Comparison of ENCODE assay signal across 24 mouse cellular contexts in the genomic region with DNA sequence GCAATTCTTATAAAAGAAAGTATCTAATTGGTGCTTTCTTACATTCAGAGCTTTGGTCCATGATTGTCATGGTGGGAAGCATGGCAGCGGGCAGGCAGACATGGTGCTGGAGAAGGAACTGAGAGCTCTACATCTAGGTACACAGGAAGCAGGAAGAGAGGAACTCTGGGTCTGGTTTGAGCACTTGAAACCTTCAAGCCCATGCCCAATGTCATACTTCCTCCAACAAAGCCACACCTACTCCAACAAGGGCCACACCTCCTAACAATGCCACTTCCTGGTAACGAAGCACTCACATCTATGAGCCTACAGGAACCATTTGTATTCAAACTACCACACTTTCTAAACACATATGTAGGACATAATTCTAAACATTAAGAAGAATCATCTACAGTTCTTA. TPM values are rescaled to one million over a fixed set of nuclear protein-coding genes. Genes with fewer than 3 reads are reported as not detected.
DNase-seq lines count a peak whose midpoint lies in the region; ATAC-seq and TF ChIP-seq lines count a peak whose summit lies in the region.
"Had no signal": no experiment of that assay in that cellular context is flagged by ENCODE, and none has a peak within 500 bp of the region (broad histone marks: within the 10 kb centered on the region; RNA-seq: fewer than 3 reads in every experiment).

No protein-coding gene starts in this region.

- peak in 1 of 2 experiments; percentile 34; a peak in 1 of 4 replicates for TF ChIP-seq POLR2A in MEL (IDR thresholded peaks at IDR 0.05; ENCODE audit: control insufficient read depth in 1 of 2, insufficient read depth in 1 of 2, low read depth in 1 of 2, low read length in 2 of 2, poor library complexity in 1 of 2)

- peaks cover 0 to 7% of the 10 kb centered on the region in 2 experiments; a peak in 2 of 4 replicates for H3K36me3 ChIP-seq in MEL (ENCODE audit: control insufficient read depth in 1 of 2, insufficient read depth in 2 of 2, low read length in 2 of 2)
- H3K36me3 ChIP-seq in intestine, postnatal 0 days (ENCODE audit: control insufficient read depth, insufficient read depth), result no peaks in the 10 kb centered on the region
- H3K36me3 ChIP-seq: forebrain, embryonic 15.5 days; hindbrain, embryonic 15.5 days; liver, embryonic 13.5 days; midbrain, embryonic 15.5 days; neural tube, embryonic 12.5 days had no signal

- H3K4me1 ChIP-seq in MEL (ENCODE audit: control insufficient read depth in 1 of 2, insufficient read depth in 2 of 2, low read length in 2 of 2), result peaks cover 4 to 8% of the 10 kb centered on the region in 2 experiments
- H3K4me1 ChIP-seq in intestine, postnatal 0 days (replicated peaks; ENCODE audit: control insufficient read depth, insufficient read depth, low read length), result no peaks in the 10 kb centered on the region
- H3K4me1 ChIP-seq: hindbrain, embryonic 15.5 days; midbrain, embryonic 15.5 days had no signal

- peak; percentile 25 for DNase-seq in CD4-positive, CD25-positive, alpha-beta regulatory T cell, adult 2 months (ENCODE audit: low read depth, low spot score)
- DNase-seq in MEL (ENCODE audit: low read depth, low spot score), result peak; percentile 73
- DNase-seq in layer of hippocampus, adult 8-10 months (ENCODE audit: low spot score in 2 of 2), result no peak
- no peak for DNase-seq in gastrocnemius, postnatal 36 days
- DNase-seq: adrenal gland, adult 2 months; cerebellum, adult 11 months; cerebellum, postnatal 14 days; kidney, postnatal 25 days; liver, embryonic 13.5 days; lung, adult 2 months; lung, postnatal 14 days; right cerebral cortex, adult 18-20 months; right cerebral cortex, postnatal 4 days; thymus, adult 2 months had no signal

- no peaks in the 10 kb centered on the region for H3K9me3 ChIP-seq in MEL (replicated peaks; ENCODE audit: insufficient read depth, low read length)
- H3K9me3 ChIP-seq in intestine, postnatal 0 days (ENCODE audit: control insufficient read depth), result no peaks in the 10 kb centered on the region
- H3K9me3 ChIP-seq: forebrain, embryonic 15.5 days; hindbrain, embryonic 15.5 days; liver, embryonic 13.5 days; midbrain, embryonic 15.5 days; neural tube, embryonic 12.5 days had no signal

- no peak for TF ChIP-seq EP300 in MEL (IDR thresholded peaks at IDR 0.05; ENCODE audit: low read depth in 1 of 2, low read length in 2 of 2)

- WGBS in intestine, postnatal 0 days, result 96% methylated on average over 2 of the region's 2 CpGs

- no peaks in the 10 kb centered on the region; the same call in 1 of the 2 replicates for H3K79me2 ChIP-seq in MEL (ENCODE audit: control insufficient read depth, insufficient read depth, low read length, poor library complexity)

- peaks cover 0 to 3% of the 10 kb centered on the region in 2 experiments; a peak in 3 of 4 replicates for H3K27me3 ChIP-seq in MEL (ENCODE audit: control insufficient read depth in 1 of 2, insufficient read depth in 2 of 2, low read length in 2 of 2)
- H3K27me3 ChIP-seq in intestine, postnatal 0 days (replicated peaks; ENCODE audit: control insufficient read depth, insufficient read depth, low read length), result no peaks in the 10 kb centered on the region
- H3K27me3 ChIP-seq: forebrain, embryonic 15.5 days; hindbrain, embryonic 15.5 days; midbrain, embryonic 15.5 days; neural tube, embryonic 12.5 days had no signal

- TF ChIP-seq RAD21 in MEL (IDR thresholded peaks at IDR 0.05; ENCODE audit: low read depth, low read length), result no peak

- H3K4me3 ChIP-seq in MEL (ENCODE audit: control insufficient read depth in 1 of 2, insufficient read depth in 1 of 2, low read depth in 2 of 2, low read length in 2 of 2), result no peak overlapping the region
- H3K4me3 ChIP-seq in intestine, postnatal 0 days (ENCODE audit: low read depth, low read length), result no peak overlapping the region
- H3K4me3 ChIP-seq: forebrain, embryonic 15.5 days; hindbrain, embryonic 15.5 days; layer of hippocampus, adult 2 months; liver, embryonic 13.5 days; midbrain, embryonic 15.5 days; neural tube, embryonic 12.5 days had no signal

- intact Hi-C loops in gastrocnemius, postnatal 36 days (cut with DNase I), result no loop called here

- H3K9ac ChIP-seq in MEL (ENCODE audit: control insufficient read depth, low read depth, low read length, poor library complexity, severe bottlenecking), result no peak overlapping the region
- H3K9ac ChIP-seq in intestine, postnatal 0 days (ENCODE audit: low read depth, low read length), result no peak overlapping the region
- H3K9ac ChIP-seq: forebrain, embryonic 15.5 days; hindbrain, embryonic 15.5 days; liver, embryonic 13.5 days; midbrain, embryonic 15.5 days; neural tube, embryonic 12.5 days had no signal

- H3K27ac ChIP-seq in MEL (ENCODE audit: control insufficient read depth, low read depth, low read length), result no peak overlapping the region
- no peak overlapping the region for H3K27ac ChIP-seq in intestine, postnatal 0 days (ENCODE audit: low read depth, low read length)
- H3K27ac ChIP-seq: hindbrain, embryonic 15.5 days; layer of hippocampus, adult 2 months; liver, embryonic 13.5 days; midbrain, embryonic 15.5 days; neural tube, embryonic 12.5 days had no signal

- ATAC-seq in granulocyte monocyte progenitor cell, adult 5-6 weeks (replicated peaks; ENCODE audit: poor library complexity, severe bottlenecking), result peak; percentile 91
- ATAC-seq in neutrophil, adult 5-6 weeks (ENCODE audit: extremely low read depth, insufficient number of reproducible peaks, low FRiP score, poor library complexity, severe bottlenecking), result 0 out of 2 replicates have a peak, but pooled peaks have one; percentile 36
- no peak for ATAC-seq in intestine, postnatal 0 days
- ATAC-seq: forebrain, embryonic 15.5 days; intestine, embryonic 16.5 days; midbrain, embryonic 15.5 days had no signal

- H3K4me2 ChIP-seq in intestine, postnatal 0 days (replicated peaks; ENCODE audit: low read depth), result no peak overlapping the region
- H3K4me2 ChIP-seq: forebrain, embryonic 15.5 days; heart, embryonic 11.5 days; hindbrain, embryonic 15.5 days; liver, embryonic 13.5 days; midbrain, embryonic 15.5 days; neural tube, embryonic 12.5 days had no signal

- no peak for TF ChIP-seq CTCF in MEL (IDR thresholded peaks at IDR 0.05 in 2 of 3, conservative IDR thresholded peaks at IDR 0.05 in 1 of 3; ENCODE audit: control insufficient read depth in 1 of 3, insufficient read depth in 1 of 3, low read depth in 2 of 3, low read length in 3 of 3, poor library complexity in 1 of 3, severe bottlenecking in 1 of 3)
- no peak for TF ChIP-seq CTCF in intestine, postnatal 0 days (IDR thresholded peaks at IDR 0.05; ENCODE audit: low read depth)

TF ChIP-seq in MEL, 35 proteins besides CTCF, POLR2A, EP300 and RAD21:
- TF ChIP-seq CHD2 (IDR thresholded peaks at IDR 0.05; ENCODE audit: low read length) (no peak), MYC (IDR thresholded peaks at IDR 0.05; ENCODE audit: low read depth, low read length) (no peak), ELF1 (IDR thresholded peaks at IDR 0.05; ENCODE audit: low read depth, low read length) (peak; percentile 39; the same call in 1 of the 2 replicates), TBP (IDR thresholded peaks at IDR 0.05; ENCODE audit: low read depth, low read length) (no peak), TCF12 (IDR thresholded peaks at IDR 0.05; ENCODE audit: low read depth, low read length) (no peak), SMC3 (IDR thresholded peaks at IDR 0.05; ENCODE audit: low read depth, low read length) (no peak)

RNA-seq across cellular contexts. Expression of gene Sh3rf1, which starts 5.2 kb away (rescaled TPM):
- 1.5 and 1.8 TPM in 2 replicates for total RNA-seq in MEL (2012; rRNA removed)
- 1 to 10 TPM in 1 of 2 experiments, not detected in 1; 5.9 TPM for polyA plus RNA-seq in MEL (2012; ENCODE audit: insufficient read depth in 1 of 2, insufficient read length in 2 of 2, low read depth in 1 of 2, low replicate concordance in 2 of 2, missing spikeins in 1 of 2)
- total RNA-seq in granulocyte monocyte progenitor cell, adult 5-6 weeks (2014; fragmentation: Nextera tagmentation), result 2.1 and 3.9 TPM in 2 replicates
- total RNA-seq in granulocyte monocyte progenitor cell, adult 5-6 weeks (2017), result 2.0 and 2.2 TPM in 2 replicates
- total RNA-seq in neutrophil, adult 5-6 weeks (2017), result 1.5 and 2.0 TPM in 2 replicates
- total RNA-seq in layer of hippocampus, adult 8-10 months (2022), result 10 to 100 TPM; 55.7 to 63.8 (median 58.6) TPM
- 1 to 10 TPM; 1.7 to 2.2 TPM for total RNA-seq in gastrocnemius, postnatal 36 days (2021)
- polyA plus RNA-seq in intestine, postnatal 0 days (2015; fragmentation: Nextera tagmentation; extraction: Ambion mirVana), result 7.9 and 8.3 TPM in 2 replicates

Comparison
In these comparisons a context has a peak if more than half of its experiments do, and no peak if none do; other contexts are left out.
1. DNase-seq: peak in CD4-positive, CD25-positive, alpha-beta regulatory T cell, adult 2 months (single experiment) and MEL (single experiment); none in layer of hippocampus, adult 8-10 months (0 of 2) and gastrocnemius, postnatal 36 days (0 of 2).
2. RNA of gene Sh3rf1, which starts 5.2 kb away (total RNA-seq): 55.7 to 63.8 TPM in layer of hippocampus, adult 8-10 months; 1.7 to 2.2 TPM in gastrocnemius, postnatal 36 days, 2.0 to 3.9 TPM in granulocyte monocyte progenitor cell, adult 5-6 weeks, 1.5 to 2.0 TPM in neutrophil, adult 5-6 weeks and 1.5 to 1.8 TPM in MEL; every median in the first group is over 10 times any median in the second.